Mouse (Mus musculus) liver, postnatal 0 days (tissue): Measurements from ENCODE around the gene Itpr1. TPM values are rescaled to one million over a fixed set of nuclear protein-coding genes. Genes with fewer than 3 reads are reported as not detected.

Experiments used
- ATAC-seq: fragments of 200-750 bp; cut with Nextera tagmentation; 2 replicates; pipeline ENCODE4 v1.8.0; 2017; ENCODE audit warnings: mild to moderate bottlenecking, moderate library complexity
- DNase-seq: peaks from one replicate; pipeline ENCODE4 v3.0.0-alpha.2; 2016
- H3K27ac ChIP-seq: fragments of 300-500 bp; sonication (generic); 2 replicates; pipeline ENCODE4 v1.5.1; 2014; ENCODE audit warnings: antibody characterized with exemption, moderate library complexity, mild to moderate bottlenecking, low read depth
- H3K27me3 ChIP-seq: fragments of 300-500 bp; sonication (generic); 2 replicates; pipeline ENCODE4 v1.6.1; 2014; ENCODE audit warnings: low read length, control low read depth, mixed read lengths; ENCODE audit not compliant: insufficient read depth
- H3K36me3 ChIP-seq: fragments of 300-500 bp; sonication (generic); replicated peaks from 2 replicates; pipeline ENCODE4 v1.6.1; 2014; ENCODE audit warnings: mild to moderate bottlenecking, control low read depth, low read length, moderate library complexity, mixed read lengths; ENCODE audit not compliant: insufficient read depth
- H3K4me1 ChIP-seq: fragments of 300-500 bp; sonication (generic); 2 replicates; pipeline ENCODE4 v1.6.1; 2014; ENCODE audit warnings: antibody characterized with exemption, mild to moderate bottlenecking, control low read depth; ENCODE audit not compliant: insufficient read depth
- H3K4me2 ChIP-seq: fragments of 300-500 bp; sonication (generic); 2 replicates; pipeline ENCODE4 v1.6.1; 2014; ENCODE audit warnings: low read depth, mild to moderate bottlenecking, low read length, moderate library complexity, mixed read lengths
- H3K4me3 ChIP-seq: fragments of 300-500 bp; sonication (generic); 2 replicates; pipeline ENCODE4 v1.5.1; 2014; ENCODE audit warnings: low read depth, low read length
- H3K9ac ChIP-seq: fragments of 300-500 bp; sonication (generic); replicated peaks from 2 replicates; pipeline ENCODE4 v1.6.1; 2014; ENCODE audit warnings: mild to moderate bottlenecking, moderate library complexity
- H3K9me3 ChIP-seq: fragments of 300-500 bp; sonication (generic); 2 replicates; pipeline ENCODE4 v1.6.1; 2016; ENCODE audit warnings: mild to moderate bottlenecking, control low read depth, low read length, mixed read lengths
- CTCF ChIP-seq: sonication (generic); IDR thresholded peaks from 2 replicates; pipeline ENCODE4 v1.5.1; 2016; ENCODE audit warnings: antibody characterized with exemption, low read depth
- EP300 ChIP-seq: IDR thresholded peaks from 2 replicates; pipeline ENCODE4 v1.6.1; 2016; ENCODE audit warnings: antibody characterized with exemption, low read depth, mild to moderate bottlenecking
- WGBS: fragments of 180-500 bp; shearing (Covaris S2); extraction: QIAGEN DNeasy Blood & Tissue Kit; methylation state at CpG from one replicate; pipeline ENCODE4 v1.1.7; 2014; ENCODE audit not compliant: insufficient replicate concordance; 5-methylcytosine and 5-hydroxymethylcytosine counted together
- polyA plus RNA-seq: library from polyadenylated mRNA; unstranded; fragments of >200 nt; fragmentation: Nextera tagmentation; extraction: Ambion mirVana; gene quantifications from 2 replicates; pipeline ENCODE4 v1.2.1, GENCODE M21; 2015

Gene Itpr1
- polyA plus RNA-seq, 1 experiment from 2014 or later: 2.9 TPM

GRCm38 (mm10) chr6:108342989-108343388 is 130.1 kb downstream of the Itpr1 start:
- TF ChIP-seq EP300: no peak
- H3K4me1 ChIP-seq: no peaks in the 10 kb centered on the region
- H3K9ac ChIP-seq: no peak overlapping the region
- no peaks in the 10 kb centered on the region for H3K27me3 ChIP-seq
- H3K9me3 ChIP-seq: no peaks in the 10 kb centered on the region
- H3K4me2 ChIP-seq: no peak overlapping the region
- H3K4me3 ChIP-seq: no peak overlapping the region
- no peak overlapping the region for H3K27ac ChIP-seq
- ATAC-seq: no peak
- no peak for DNase-seq
- WGBS: 75% methylated on average over 5 of the region's 5 CpGs
- peaks cover 3% of the 10 kb centered on the region; the same call in 1 of the 2 replicates for H3K36me3 ChIP-seq

- Histone ChIP-seq H3K4me3 (no peak overlapping the region), H3K9me3 (no peaks in the 10 kb centered on the region), H3K27ac (no peak overlapping the region), H3K27me3 (no peaks in the 10 kb centered on the region), H3K4me1 (no peaks in the 10 kb centered on the region), H3K36me3 (peaks cover 3% of the 10 kb centered on the region; the same call in 1 of the 2 replicates), H3K4me2 (no peak overlapping the region), H3K9ac (no peak overlapping the region)
- WGBS: 71% methylated on average over 4 of the region's 4 CpGs
- DNase-seq: no peak
- TF ChIP-seq CTCF (peak; percentile 40; the same call in 1 of the 2 replicates), EP300 (no peak)
- no peak for ATAC-seq
Measured at GRCm38 (mm10) chr6:108343781-108344310, 130.9 kb downstream of the Itpr1 start.

GRCm38 (mm10) chr6:108350801-108351200 is 137.9 kb downstream of the Itpr1 start:
- no peak for TF ChIP-seq CTCF
- TF ChIP-seq EP300: no peak
- Histone ChIP-seq H3K4me1 (no peaks in the 10 kb centered on the region), H3K36me3 (peaks cover 5% of the 10 kb centered on the region; the same call in 1 of the 2 replicates), H3K4me2 (no peak overlapping the region), H3K4me3 (no peak overlapping the region), H3K27me3 (no peaks in the 10 kb centered on the region), H3K9ac (no peak overlapping the region), H3K27ac (no peak overlapping the region), H3K9me3 (no peaks in the 10 kb centered on the region)
- DNase-seq: no peak
- WGBS: 78% methylated on average over 2 of the region's 2 CpGs
- no peak for ATAC-seq

DNA sequence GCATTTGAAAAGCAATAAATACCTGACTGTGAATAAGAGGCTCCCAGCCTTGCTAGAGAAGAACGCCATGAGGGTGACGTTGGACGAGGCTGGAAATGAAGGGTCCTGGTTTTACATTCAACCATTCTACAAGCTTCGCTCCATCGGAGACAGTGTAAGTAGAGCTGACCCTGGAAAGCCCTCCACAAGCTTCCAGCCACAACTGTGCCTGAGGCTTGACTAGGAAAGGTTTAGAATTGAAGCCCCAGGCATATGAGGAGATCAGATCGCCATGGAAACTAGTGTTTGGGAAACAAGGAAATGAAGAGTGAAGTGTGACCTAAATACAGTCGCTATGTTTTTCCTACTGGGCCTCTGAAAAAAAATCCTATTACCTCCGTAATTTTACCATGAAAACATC is 139.1 kb downstream of the Itpr1 start:
- ATAC-seq (no peak), DNase-seq (no peak)
- H3K27me3 ChIP-seq: no peaks in the 10 kb centered on the region
- H3K9ac ChIP-seq: no peak overlapping the region
- no peak overlapping the region for H3K4me2 ChIP-seq
- no peaks in the 10 kb centered on the region for H3K4me1 ChIP-seq
- H3K27ac ChIP-seq: no peak overlapping the region
- H3K4me3 ChIP-seq: no peak overlapping the region
- H3K9me3 ChIP-seq: no peaks in the 10 kb centered on the region
- H3K36me3 ChIP-seq: peaks cover 5% of the 10 kb centered on the region; the same call in 1 of the 2 replicates
- 80% methylated on average over 8 of the region's 8 CpGs for WGBS
- no peak for TF ChIP-seq EP300
- no peak for TF ChIP-seq CTCF

DNA sequence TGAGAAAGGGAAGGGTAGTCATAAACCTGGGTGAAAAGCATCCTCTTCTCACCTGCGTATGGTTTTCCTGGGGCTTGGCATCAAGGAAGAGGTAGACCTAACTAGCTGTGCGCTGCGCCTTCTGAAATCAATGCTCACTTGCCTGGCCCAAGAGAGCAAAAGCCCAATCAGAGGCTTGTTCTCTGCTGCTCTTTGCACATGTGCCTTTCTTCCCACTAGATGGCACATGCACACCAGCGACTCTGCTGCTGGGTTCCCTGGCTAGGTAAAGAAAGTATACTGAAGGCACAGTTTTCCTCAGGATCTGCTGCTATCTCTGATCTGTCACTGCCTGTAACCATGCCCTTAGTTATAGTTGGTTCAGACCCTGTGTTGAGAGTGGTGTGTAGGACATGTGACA is 154.5 kb downstream of the Itpr1 start:
- Histone ChIP-seq H3K9ac (no peak overlapping the region), H3K4me2 (no peak overlapping the region), H3K4me1 (no peaks in the 10 kb centered on the region), H3K4me3 (no peak overlapping the region), H3K27me3 (no peaks in the 10 kb centered on the region), H3K9me3 (no peaks in the 10 kb centered on the region), H3K36me3 (peaks cover 22% of the 10 kb centered on the region), H3K27ac (no peak overlapping the region)
- 80% methylated on average over 4 of the region's 4 CpGs for WGBS
- DNase-seq (no peak), ATAC-seq (no peak)
- TF ChIP-seq CTCF (peak; percentile 50), EP300 (no peak)

- Histone ChIP-seq H3K36me3 (peaks cover 17% of the 10 kb centered on the region), H3K9ac (no peak overlapping the region), H3K27me3 (no peaks in the 10 kb centered on the region), H3K9me3 (no peaks in the 10 kb centered on the region), H3K27ac (no peak overlapping the region), H3K4me2 (no peak overlapping the region), H3K4me1 (no peaks in the 10 kb centered on the region), H3K4me3 (no peak overlapping the region)
- TF ChIP-seq EP300: no peak
- TF ChIP-seq CTCF: no peak
- DNase-seq (no peak), ATAC-seq (no peak)
- WGBS: 87% methylated on average over 11 of the region's 11 CpGs
Measured at GRCm38 (mm10) chr6:108369031-108369430, 156.1 kb downstream of the Itpr1 start.
